Mouse (Mus musculus) midbrain, postnatal 0 days (tissue): ENCODE results near the gene Acyp2. TPM values are rescaled to one million over a fixed set of nuclear protein-coding genes. Genes with fewer than 3 reads are reported as not detected.

ENCODE experiments used
- ATAC-seq: fragments of 200-750 bp; cut with Nextera tagmentation; 2 replicates; pipeline ENCODE4 v1.8.0; 2017; ENCODE audit warnings: moderate number of reproducible peaks, mild to moderate bottlenecking, moderate TSS enrichment, moderate library complexity; ENCODE audit not compliant: low FRiP score
- DNase-seq: peaks from one replicate; pipeline ENCODE4 v3.0.0-alpha.2; 2015; ENCODE audit warnings: low spot score
- H3K27ac ChIP-seq: fragments of 300-500 bp; sonication (generic); 2 replicates; pipeline ENCODE4 v1.5.1; 2014; ENCODE audit warnings: low read depth, mild to moderate bottlenecking, low read length, mixed read lengths
- H3K27me3 ChIP-seq: fragments of 300-500 bp; sonication (generic); 2 replicates; pipeline ENCODE4 v1.6.1; 2014; ENCODE audit warnings: low read length, control low read depth, mixed read lengths; ENCODE audit not compliant: insufficient read depth
- H3K36me3 ChIP-seq: fragments of 300-500 bp; sonication (generic); 2 replicates; pipeline ENCODE4 v1.6.1; 2014; ENCODE audit warnings: low read length, control low read depth, mixed read lengths; ENCODE audit not compliant: insufficient read depth
- H3K4me1 ChIP-seq: fragments of 300-500 bp; sonication (generic); 2 replicates; pipeline ENCODE4 v1.6.1; 2014; ENCODE audit warnings: mild to moderate bottlenecking, control low read depth, antibody characterized with exemption, low read length, mixed read lengths; ENCODE audit not compliant: insufficient read depth
- H3K4me2 ChIP-seq: fragments of 300-500 bp; sonication (generic); 2 replicates; pipeline ENCODE4 v1.6.1; 2014; ENCODE audit warnings: low read depth, mild to moderate bottlenecking, low read length, mixed read lengths; ENCODE audit not compliant: poor library complexity, severe bottlenecking
- H3K4me3 ChIP-seq: fragments of 300-500 bp; sonication (generic); 2 replicates; pipeline ENCODE4 v1.5.1; 2014; ENCODE audit warnings: low read depth, mild to moderate bottlenecking, low read length, moderate library complexity
- H3K9ac ChIP-seq: fragments of 300-500 bp; sonication (generic); replicated peaks from 2 replicates; pipeline ENCODE4 v1.6.1; 2014; ENCODE audit warnings: mild to moderate bottlenecking, low read length, moderate library complexity, mixed read lengths; ENCODE audit not compliant: poor library complexity, severe bottlenecking
- H3K9me3 ChIP-seq: fragments of 300-500 bp; sonication (generic); 2 replicates; pipeline ENCODE4 v1.6.1; 2016; ENCODE audit warnings: low read length, control low read depth
- CTCF ChIP-seq: IDR thresholded peaks from 2 replicates; pipeline ENCODE4 v1.5.1; 2016; ENCODE audit warnings: antibody characterized with exemption, mild to moderate bottlenecking
- WGBS: fragments of 180-500 bp; shearing (Covaris S2); extraction: QIAGEN DNeasy Blood & Tissue Kit; methylation state at CpG from one replicate; pipeline ENCODE4 v1.1.7; 2014; 5-methylcytosine and 5-hydroxymethylcytosine counted together
- polyA plus RNA-seq: library from polyadenylated mRNA; unstranded; fragments of >200 nt; fragmentation: Nextera tagmentation; extraction: Ambion mirVana; gene quantifications from 2 replicates; pipeline ENCODE4 v1.2.1, GENCODE M21; 2015
- total RNA-seq: library from RNA; depleted of rRNA; stranded (reverse); fragments of >200 nt; gene quantifications from 2 replicates; pipeline ENCODE4 v1.2.3, GENCODE M21; 2014

The Acyp2 gene
- total and polyA plus RNA-seq, 2 experiments from 2014 or later: 19.5 to 38.0 TPM

- H3K9ac ChIP-seq: no peak overlapping the region
- no peaks in the 10 kb centered on the region for H3K36me3 ChIP-seq
- H3K27me3 ChIP-seq: no peaks in the 10 kb centered on the region
- H3K9me3 ChIP-seq: no peaks in the 10 kb centered on the region
- DNase-seq (peak; percentile 21), ATAC-seq (no peak)
- no peak overlapping the region for H3K4me3 ChIP-seq
- no peak for TF ChIP-seq CTCF
- no peak overlapping the region for H3K27ac ChIP-seq
- no peak overlapping the region for H3K4me2 ChIP-seq
- 66% methylated on average over 4 of the region's 4 CpGs for WGBS
- no peaks in the 10 kb centered on the region for H3K4me1 ChIP-seq
Measured at GRCm38 (mm10) chr11:30618235-30618634, 31.2 kb downstream of the Acyp2 start.

GRCm38 (mm10) chr11:30617571-30618097, 31.8 kb downstream of the Acyp2 start:
- TF ChIP-seq CTCF: no peak
- Histone ChIP-seq H3K4me2 (no peak overlapping the region), H3K27ac (no peak overlapping the region), H3K4me1 (no peaks in the 10 kb centered on the region), H3K27me3 (no peaks in the 10 kb centered on the region), H3K9ac (no peak overlapping the region), H3K36me3 (no peaks in the 10 kb centered on the region), H3K9me3 (no peaks in the 10 kb centered on the region), H3K4me3 (no peak overlapping the region)
- 30% methylated on average over 2 of the region's 2 CpGs for WGBS
- no peak for DNase-seq
- no peak for ATAC-seq

GRCm38 (mm10) chr11:30615977-30616376, 33.4 kb downstream of the Acyp2 start:
- no peak overlapping the region for H3K27ac ChIP-seq
- 82% methylated on average over 1 of the region's 1 CpGs for WGBS
- no peak for ATAC-seq

GRCm38 (mm10) chr11:30613916-30614546, 35.4 kb downstream of the Acyp2 start:
- Histone ChIP-seq H3K9me3 (no peaks in the 10 kb centered on the region), H3K27me3 (no peaks in the 10 kb centered on the region), H3K4me3 (no peak overlapping the region), H3K36me3 (no peaks in the 10 kb centered on the region), H3K27ac (no peak overlapping the region), H3K9ac (no peak overlapping the region), H3K4me2 (no peak overlapping the region), H3K4me1 (no peaks in the 10 kb centered on the region)
- DNase-seq (no peak), ATAC-seq (no peak)
- WGBS: 92% methylated on average over 1 of the region's 1 CpGs
- no peak for TF ChIP-seq CTCF

More at GRCm38 (mm10) chr11:30615977-30616376, 33.4 kb downstream of the Acyp2 start:
- Histone ChIP-seq H3K4me2 (no peak overlapping the region), H3K27me3 (no peaks in the 10 kb centered on the region), H3K4me3 (no peak overlapping the region), H3K4me1 (no peaks in the 10 kb centered on the region), H3K9me3 (no peaks in the 10 kb centered on the region), H3K9ac (no peak overlapping the region), H3K36me3 (no peaks in the 10 kb centered on the region)
- no peak for TF ChIP-seq CTCF
- no peak for DNase-seq

- ATAC-seq (no peak), DNase-seq (no peak)
- Histone ChIP-seq H3K4me3 (no peak overlapping the region), H3K9me3 (no peaks in the 10 kb centered on the region), H3K27me3 (no peaks in the 10 kb centered on the region), H3K4me2 (no peak overlapping the region), H3K27ac (no peak overlapping the region), H3K4me1 (no peaks in the 10 kb centered on the region), H3K9ac (no peak overlapping the region), H3K36me3 (no peaks in the 10 kb centered on the region)
- no peak for TF ChIP-seq CTCF
Measured at GRCm38 (mm10) chr11:30612699-30613098, 36.7 kb downstream of the Acyp2 start.

GRCm38 (mm10) chr11:30609247-30609646, 40.1 kb downstream of the Acyp2 start:
- H3K36me3 ChIP-seq: no peaks in the 10 kb centered on the region
- ATAC-seq (no peak), DNase-seq (no peak)
- 97% methylated on average over 1 of the region's 1 CpGs for whole genome bisulfite sequencing
- H3K9ac ChIP-seq: no peak overlapping the region
- H3K4me3 ChIP-seq: no peak overlapping the region
- no peak overlapping the region for H3K4me2 ChIP-seq
- TF ChIP-seq CTCF: no peak
- no peaks in the 10 kb centered on the region for H3K27me3 ChIP-seq
- H3K4me1 ChIP-seq: no peaks in the 10 kb centered on the region
- no peaks in the 10 kb centered on the region for H3K9me3 ChIP-seq
- H3K27ac ChIP-seq: no peak overlapping the region
